Mouse (Mus musculus) adrenal gland, postnatal 14 days (tissue): ENCODE measurements around the gene Lactb. TPM values are rescaled to one million over a fixed set of nuclear protein-coding genes. Genes with fewer than 3 reads are reported as not detected.

Experiments
- total RNA-seq: library from RNA; stranded (reverse); gene quantifications from 2 replicates; pipeline ENCODE4 v1.2.3, GENCODE M21; 2021

Lactb gene
- total RNA-seq, 1 experiment from 2014 or later: 20.8 TPM

Other genes starting within 250 kb of the Lactb start
- 3.7 and 3.8 TPM in 2 replicates for gene Aph1b, start 180.0 kb downstream of the Lactb start, total RNA-seq
- gene Gm10647, start 178.4 kb downstream of the Lactb start, total RNA-seq: 0.30 TPM in 1 of 2 replicates, not detected in the other
- 7.9 and 8.0 TPM in 2 replicates for gene Aph1c, start 140.8 kb downstream of the Lactb start, total RNA-seq
- 19.1 and 23.1 TPM in 2 replicates for gene Rab8b, start 55.8 kb downstream of the Lactb start, total RNA-seq
- 291 and 304 TPM in 2 replicates for gene Rps27l, start 29.4 kb downstream of the Lactb start, total RNA-seq
- 183 and 207 TPM in 2 replicates for gene Tpm1, start 73.9 kb upstream of the Lactb start, total RNA-seq